Mouse (Mus musculus): Measurements from ENCODE around the gene Ascc1.

DNA sequence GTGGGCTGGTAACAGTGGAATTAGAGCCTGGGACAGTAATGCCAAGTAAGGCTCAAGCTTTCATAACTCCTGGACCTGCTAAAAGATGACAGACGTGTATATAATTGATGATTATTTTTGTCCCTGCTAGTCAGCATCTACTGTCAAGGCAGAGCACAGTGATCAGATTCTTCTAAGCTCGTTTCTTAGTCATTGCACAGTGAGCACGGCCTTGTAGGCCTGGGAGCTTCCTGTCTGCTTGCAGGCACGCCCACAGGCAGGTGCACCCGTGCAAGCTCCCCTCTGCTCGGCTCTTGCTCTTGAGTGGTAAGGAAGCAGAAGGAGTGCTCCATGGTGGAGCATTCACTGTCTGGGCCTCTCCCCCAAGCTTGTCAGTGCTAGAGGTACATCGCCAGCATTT, 25.6 kb downstream of the Ascc1 start:
- TF ChIP-seq POLR2A (IDR thresholded peaks at IDR 0.05; ENCODE audit: control insufficient read depth, low read depth, low read length), result no peak
- TF ChIP-seq CTCF (IDR thresholded peaks at IDR 0.05; ENCODE audit: control insufficient read depth, insufficient read depth, insufficient replicate concordance, low read depth, low read length), result no peak

All from testis, adult 2 months (tissue).